Mouse (Mus musculus): ENCODE data around the gene Rplp2. TPM values are rescaled to one million over a fixed set of nuclear protein-coding genes. Genes with fewer than 3 reads are reported as not detected.

Rplp2 gene
- total RNA-seq, 2 experiments from 2014 or later, result 730 to 791 TPM

- ATAC-seq (replicated peaks; ENCODE audit: low FRiP score, poor library complexity, severe bottlenecking), result no peak
These were observed 30.6 kb downstream of the Rplp2 start for GRCm38 (mm10) chr7:141477578-141478269.

GRCm38 (mm10) chr7:141478270-141478748, 31.1 kb downstream of the Rplp2 start:
- no peak for ATAC-seq (replicated peaks; ENCODE audit: low FRiP score, poor library complexity, severe bottlenecking)

GRCm38 (mm10) chr7:141480842-141481497, 33.8 kb downstream of the Rplp2 start:
- ATAC-seq (replicated peaks; ENCODE audit: low FRiP score, poor library complexity, severe bottlenecking), result peak; percentile 75

GRCm38 (mm10) chr7:141481498-141482401, 34.6 kb downstream of the Rplp2 start:
- ATAC-seq (replicated peaks; ENCODE audit: low FRiP score, poor library complexity, severe bottlenecking), result peak; percentile 41

GRCm38 (mm10) chr7:141482531-141483024, 35.4 kb downstream of the Rplp2 start:
- ATAC-seq (replicated peaks; ENCODE audit: low FRiP score, poor library complexity, severe bottlenecking), result no peak

GRCm38 (mm10) chr7:141483114-141483653, 36.0 kb downstream of the Rplp2 start:
- ATAC-seq (replicated peaks; ENCODE audit: low FRiP score, poor library complexity, severe bottlenecking), result no peak

GRCm38 (mm10) chr7:141484186-141485120, 37.3 kb downstream of the Rplp2 start:
- ATAC-seq (replicated peaks; ENCODE audit: low FRiP score, poor library complexity, severe bottlenecking), result no peak

GRCm38 (mm10) chr7:141485186-141485585, 38.0 kb downstream of the Rplp2 start:
- ATAC-seq (replicated peaks; ENCODE audit: low FRiP score, poor library complexity, severe bottlenecking), result no peak

GRCm38 (mm10) chr7:141485606-141486005, 38.4 kb downstream of the Rplp2 start:
- ATAC-seq (replicated peaks; ENCODE audit: low FRiP score, poor library complexity, severe bottlenecking), result no peak

GRCm38 (mm10) chr7:141486239-141486638, 39.1 kb downstream of the Rplp2 start:
- no peak for ATAC-seq (replicated peaks; ENCODE audit: low FRiP score, poor library complexity, severe bottlenecking)

GRCm38 (mm10) chr7:141487141-141487540, 40.0 kb downstream of the Rplp2 start:
- ATAC-seq (replicated peaks; ENCODE audit: low FRiP score, poor library complexity, severe bottlenecking), result no peak

- peak; percentile 78 for ATAC-seq (replicated peaks; ENCODE audit: low FRiP score, poor library complexity, severe bottlenecking)
These were observed 44.0 kb downstream of the Rplp2 start for GRCm38 (mm10) chr7:141491151-141491550.

- no peak for ATAC-seq (replicated peaks; ENCODE audit: low FRiP score, poor library complexity, severe bottlenecking)
These were observed 45.6 kb downstream of the Rplp2 start for GRCm38 (mm10) chr7:141492738-141493137.

GRCm38 (mm10) chr7:141493729-141494128, 46.6 kb downstream of the Rplp2 start:
- ATAC-seq (replicated peaks; ENCODE audit: low FRiP score, poor library complexity, severe bottlenecking), result no peak

GRCm38 (mm10) chr7:141495379-141495778, 48.2 kb downstream of the Rplp2 start:
- ATAC-seq (replicated peaks; ENCODE audit: low FRiP score, poor library complexity, severe bottlenecking), result no peak

- ATAC-seq (replicated peaks; ENCODE audit: low FRiP score, poor library complexity, severe bottlenecking), result no peak
These were observed 48.8 kb downstream of the Rplp2 start for GRCm38 (mm10) chr7:141495940-141496339.

- ATAC-seq (replicated peaks; ENCODE audit: low FRiP score, poor library complexity, severe bottlenecking), result no peak
These were observed 50.4 kb downstream of the Rplp2 start for GRCm38 (mm10) chr7:141497600-141497999.

All from erythroblast, adult 5-6 weeks (primary cell).